Mouse (Mus musculus): ENCODE results near the gene Omt2a.
A peak's percentile ranks its signal among the peaks of the same experiment; 100 is the strongest.

DNA sequence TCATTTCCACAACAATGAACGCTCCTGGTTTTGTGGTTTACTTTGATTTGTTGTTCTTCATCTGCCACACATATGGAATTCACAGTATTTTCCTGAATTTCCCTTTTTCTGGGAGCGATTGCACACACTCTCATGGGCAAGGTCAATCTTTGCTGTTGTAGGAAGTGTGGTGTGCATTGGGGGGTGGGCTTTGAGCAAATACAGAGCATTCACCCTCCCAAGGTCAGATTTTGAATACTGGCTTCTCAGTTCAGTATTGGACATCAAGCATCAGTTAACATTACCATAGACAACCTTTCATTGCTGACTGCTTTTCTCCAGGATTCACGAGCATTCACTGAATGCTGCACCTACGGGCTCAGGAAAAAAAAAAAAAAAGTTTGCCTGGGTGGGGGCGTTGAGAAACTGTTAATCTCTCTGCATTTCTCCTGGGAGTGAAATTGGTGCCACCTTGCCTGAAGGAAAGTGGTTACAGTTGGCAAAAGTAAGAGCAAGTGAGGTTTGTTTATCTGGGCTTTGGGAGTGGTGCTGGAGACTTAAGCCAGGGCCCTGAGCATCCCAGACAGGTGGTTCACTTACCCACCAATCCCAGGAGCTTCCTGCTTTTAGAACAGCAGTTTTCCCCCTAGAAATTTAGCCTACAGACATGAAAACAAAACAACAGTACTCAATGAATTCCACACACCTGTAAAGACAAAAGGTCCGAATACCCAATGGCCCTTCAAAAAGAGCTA, 45.3 kb upstream of the Omt2a start:
- TF ChIP-seq MAFK (IDR thresholded peaks at IDR 0.05; ENCODE audit: insufficient read depth, low read depth, low read length) (no peak), ZNF384 (IDR thresholded peaks at IDR 0.05; ENCODE audit: low read depth, low read length) (peak; percentile 95)
